In genomic region chr1:38503431-38504089, GRCm38 (mm10) we compare ENCODE assay signal across 10 mouse cellular contexts.
DNase-seq lines count a peak whose midpoint lies in the region; ATAC-seq and TF ChIP-seq lines count a peak whose summit lies in the region.
"Had no signal": no experiment of that assay in that cellular context is flagged by ENCODE, and none has a peak within 500 bp of the region (broad histone marks: within the 10 kb centered on the region; RNA-seq: fewer than 3 reads in every experiment).

No protein-coding gene starts in this region.

- H3K27ac ChIP-seq in lung, postnatal 0 days (ENCODE audit: low read length) = no peak overlapping the region
- no peak overlapping the region for H3K27ac ChIP-seq in liver, embryonic 14.5 days
- no peak overlapping the region for H3K27ac ChIP-seq in stomach, postnatal 0 days (replicated peaks)

- TF ChIP-seq CTCF in lung, postnatal 0 days (IDR thresholded peaks at IDR 0.05) = no peak
- no peak for TF ChIP-seq CTCF in liver, embryonic 14.5 days (IDR thresholded peaks at IDR 0.05; ENCODE audit: low read depth)
- TF ChIP-seq CTCF in stomach, postnatal 0 days (IDR thresholded peaks at IDR 0.05; ENCODE audit: low read depth) = no peak

- no peak for DNase-seq in lung, postnatal 0 days (ENCODE audit: low spot score)
- DNase-seq in lung, postnatal 10 days = no peak
- no peak for DNase-seq in liver, embryonic 14.5 days (ENCODE audit: low read depth in 3 of 3, low spot score in 3 of 3)
- DNase-seq in stomach, postnatal 0 days (ENCODE audit: low spot score) = no peak
- DNase-seq in cerebellum, postnatal 14 days = no peak
- DNase-seq: kidney, postnatal 14 days; lung, embryonic 14.5 days; thymus, adult 2 months had no signal

- no peak overlapping the region for H3K4me3 ChIP-seq in lung, postnatal 0 days (ENCODE audit: low read depth, low read length)
- no peak overlapping the region for H3K4me3 ChIP-seq in liver, embryonic 14.5 days (ENCODE audit: insufficient read depth in 1 of 2, low read depth in 2 of 2, low read length in 2 of 2)
- H3K4me3 ChIP-seq in stomach, postnatal 0 days (ENCODE audit: low read depth, low read length) = no peak overlapping the region

- H3K4me1 ChIP-seq in lung, postnatal 0 days (ENCODE audit: insufficient read depth, low read depth, low read length) = no peaks in the 10 kb centered on the region
- H3K4me1 ChIP-seq in liver, embryonic 14.5 days (replicated peaks; ENCODE audit: control insufficient read depth in 2 of 2, insufficient read depth in 2 of 2, low read length in 1 of 2) = peaks cover 10 to 28% of the 10 kb centered on the region in 2 experiments
- no peaks in the 10 kb centered on the region for H3K4me1 ChIP-seq in stomach, postnatal 0 days (replicated peaks; ENCODE audit: control insufficient read depth, insufficient read depth)

- H3K9ac ChIP-seq in lung, postnatal 0 days (replicated peaks; ENCODE audit: low read depth) = no peak overlapping the region
- H3K9ac ChIP-seq in liver, embryonic 14.5 days (replicated peaks) = no peak overlapping the region
- H3K9ac ChIP-seq in stomach, postnatal 0 days (ENCODE audit: low read length) = no peak overlapping the region
- H3K9ac ChIP-seq: lung, embryonic 14.5 days had no signal

- no peaks in the 10 kb centered on the region for H3K9me3 ChIP-seq in lung, postnatal 0 days (ENCODE audit: low read length)
- no peaks in the 10 kb centered on the region for H3K9me3 ChIP-seq in liver, embryonic 14.5 days (ENCODE audit: control insufficient read depth, low read length)
- no peaks in the 10 kb centered on the region for H3K9me3 ChIP-seq in stomach, postnatal 0 days (ENCODE audit: control insufficient read depth, low read length)

- WGBS in lung, postnatal 0 days = 94% methylated on average over 13 of the region's 13 CpGs
- 84% methylated on average over 13 of the region's 13 CpGs for WGBS in liver, embryonic 14.5 days (ENCODE audit: insufficient replicate concordance)
- WGBS in stomach, postnatal 0 days = 91% methylated on average over 13 of the region's 13 CpGs

- H3K27me3 ChIP-seq in lung, postnatal 0 days (replicated peaks; ENCODE audit: insufficient read depth, low read length) = no peaks in the 10 kb centered on the region
- no peaks in the 10 kb centered on the region for H3K27me3 ChIP-seq in liver, embryonic 14.5 days (ENCODE audit: control insufficient read depth, insufficient read depth, low read length)
- no peaks in the 10 kb centered on the region for H3K27me3 ChIP-seq in stomach, postnatal 0 days (ENCODE audit: control insufficient read depth, insufficient read depth, low read length)

- no peak overlapping the region for H3K4me2 ChIP-seq in lung, postnatal 0 days (replicated peaks; ENCODE audit: low read depth, low read length)
- H3K4me2 ChIP-seq in liver, embryonic 14.5 days (ENCODE audit: low read depth) = no peak overlapping the region
- H3K4me2 ChIP-seq in stomach, postnatal 0 days (replicated peaks; ENCODE audit: low read depth) = no peak overlapping the region
- H3K4me2 ChIP-seq: lung, embryonic 14.5 days had no signal

- no peak for TF ChIP-seq EP300 in lung, postnatal 0 days (IDR thresholded peaks at IDR 0.05)
- TF ChIP-seq EP300 in liver, embryonic 14.5 days (IDR thresholded peaks at IDR 0.05; ENCODE audit: low read depth) = no peak
- no peak for TF ChIP-seq EP300 in stomach, postnatal 0 days (optimal IDR thresholded peaks at IDR 0.05)

- ATAC-seq in lung, postnatal 0 days = peak; percentile 16; the same call in 1 of the 2 replicates
- peak; percentile 51; the same call in 1 of the 2 replicates for ATAC-seq in erythroid progenitor cell, adult 5-6 weeks (replicated peaks; ENCODE audit: low FRiP score, poor library complexity, severe bottlenecking)
- ATAC-seq in liver, embryonic 14.5 days (ENCODE audit: insufficient read depth) = peak; percentile 68
- peak; percentile 60; the same call in 1 of the 2 replicates for ATAC-seq in stomach, postnatal 0 days (ENCODE audit: low FRiP score, low TSS enrichment)
- no peak for ATAC-seq in granulocyte monocyte progenitor cell, adult 5-6 weeks (replicated peaks; ENCODE audit: poor library complexity, severe bottlenecking)

- H3K36me3 ChIP-seq in lung, postnatal 0 days (ENCODE audit: insufficient read depth, low read length) = no peaks in the 10 kb centered on the region
- no peaks in the 10 kb centered on the region for H3K36me3 ChIP-seq in liver, embryonic 14.5 days (replicated peaks; ENCODE audit: control insufficient read depth, insufficient read depth, low read depth)
- H3K36me3 ChIP-seq in stomach, postnatal 0 days (ENCODE audit: control insufficient read depth, insufficient read depth, low read length) = no peaks in the 10 kb centered on the region
